Mouse (Mus musculus) embryonic fibroblast, embryonic 13.5 days (primary cell): ENCODE data around the gene 4430402I18Rik.

Experiments used
- CTCF ChIP-seq: IDR thresholded peaks from 2 replicates; pipeline ENCODE4 v1.5.1; 2011; ENCODE audit warnings: mild to moderate bottlenecking, control low read depth, low read length, moderate library complexity, borderline replicate concordance; ENCODE audit not compliant: insufficient read depth
- POLR2A ChIP-seq: IDR thresholded peaks from 2 replicates; pipeline ENCODE4 v1.6.1; 2011; ENCODE audit warnings: low read depth, mild to moderate bottlenecking, control low read depth, low read length, moderate library complexity

- no peak for TF ChIP-seq CTCF
- no peak for TF ChIP-seq POLR2A
These were observed 48.0 kb upstream of the 4430402I18Rik start for GRCm38 (mm10) chr19:29015410-29016203.
